Mouse (Mus musculus): Measurements from ENCODE around the gene Zbp1.

Zbp1 gene

GRCm38 (mm10) chr2:173246688-173247087 is 28.0 kb upstream of the Zbp1 start:
- no peak for DNase-seq

GRCm38 (mm10) chr2:173245258-173245657 is 26.5 kb upstream of the Zbp1 start:
- no peak for DNase-seq

- no peak for DNase-seq
Observed at GRCm38 (mm10) chr2:173244108-173244507, 25.4 kb upstream of the Zbp1 start.

GRCm38 (mm10) chr2:173243616-173244015 is 24.9 kb upstream of the Zbp1 start:
- peak in 1 of 2 experiments; percentile 65 for DNase-seq

- DNase-seq: peak in 1 of 2 experiments; percentile 55
Observed at GRCm38 (mm10) chr2:173242874-173243273, 24.2 kb upstream of the Zbp1 start.

- DNase-seq: peak in 1 of 2 experiments; percentile 33
Observed at GRCm38 (mm10) chr2:173240738-173241137, 22.0 kb upstream of the Zbp1 start.

GRCm38 (mm10) chr2:173238522-173238921 is 19.8 kb upstream of the Zbp1 start:
- peak in 1 of 2 experiments; percentile 42 for DNase-seq

GRCm38 (mm10) chr2:173235435-173236332 is 17.0 kb upstream of the Zbp1 start:
- DNase-seq: no peak

- no peak for DNase-seq
Observed at GRCm38 (mm10) chr2:173232766-173233099, 14.0 kb upstream of the Zbp1 start.

GRCm38 (mm10) chr2:173232065-173232765 is 13.5 kb upstream of the Zbp1 start:
- peak in 1 of 2 experiments; percentile 46 for DNase-seq

GRCm38 (mm10) chr2:173229578-173230224 is 11.0 kb upstream of the Zbp1 start:
- DNase-seq: peak; percentile 91 to 96

- no peak for DNase-seq
Observed at GRCm38 (mm10) chr2:173228567-173228966, 9.8 kb upstream of the Zbp1 start.

GRCm38 (mm10) chr2:173226792-173227191 is 8.1 kb upstream of the Zbp1 start:
- no peak for DNase-seq

GRCm38 (mm10) chr2:173225906-173226305 is 7.2 kb upstream of the Zbp1 start:
- no peak for DNase-seq

- DNase-seq: no peak
Observed at GRCm38 (mm10) chr2:173224832-173225231, 6.1 kb upstream of the Zbp1 start.

GRCm38 (mm10) chr2:173224097-173224496 is 5.4 kb upstream of the Zbp1 start:
- no peak for DNase-seq

- DNase-seq: peak in 1 of 2 experiments; percentile 36
Observed at GRCm38 (mm10) chr2:173223496-173223895, 4.8 kb upstream of the Zbp1 start.

GRCm38 (mm10) chr2:173220754-173221153 is 2.0 kb upstream of the Zbp1 start:
- DNase-seq: peak in 1 of 2 experiments; percentile 17

GRCm38 (mm10) chr2:173219256-173219954 is 682 bp upstream of the Zbp1 start:
- peak; percentile 63 to 67 for DNase-seq

- DNase-seq: peak in 1 of 2 experiments; percentile 0
Observed at GRCm38 (mm10) chr2:173217763-173218258, 912 bp downstream of the Zbp1 start.

- peak; percentile 1 to 22 for DNase-seq
Observed at GRCm38 (mm10) chr2:173217246-173217645, 1.5 kb downstream of the Zbp1 start.

GRCm38 (mm10) chr2:173216840-173217239 is 1.9 kb downstream of the Zbp1 start:
- DNase-seq: peak in 1 of 2 experiments; percentile 14
